Mouse (Mus musculus) embryo, embryonic 11.5 days (tissue): Measurements from ENCODE around the gene Inha.

Experiments
- DNase-seq: peaks from one replicate; pipeline ENCODE4 v3.0.0-alpha.2; 2012; ENCODE audit warnings: low read depth, low spot score

The Inha gene

DNA sequence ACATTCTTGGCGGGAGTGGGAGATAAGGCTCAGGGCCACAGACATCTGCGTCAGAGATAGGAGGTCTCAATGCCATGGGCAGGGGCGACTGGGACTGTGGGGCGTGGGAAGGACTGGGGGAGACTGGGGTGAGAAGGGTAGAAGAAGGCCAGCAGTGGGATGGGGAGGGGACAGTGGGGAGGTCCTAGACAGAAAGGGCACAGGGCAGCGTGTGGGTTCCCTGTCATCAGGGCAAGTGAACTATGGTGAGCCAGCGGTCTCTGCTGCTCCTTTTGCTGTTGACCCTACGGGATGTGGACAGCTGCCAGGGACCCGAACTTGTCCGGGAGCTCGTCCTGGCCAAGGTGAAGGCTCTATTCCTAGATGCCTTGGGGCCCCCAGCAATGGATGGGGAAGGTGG lies at the start of gene Inha:
Gene Inha (plus strand): TSS at position 72 of the 400 bp plus-strand sequence.
- no peak for DNase-seq

GRCm38 (mm10) chr1:75457710-75458024 lies 49.2 kb upstream of the Inha start:
- DNase-seq: no peak

- DNase-seq: no peak
Observed at GRCm38 (mm10) chr1:75458025-75458788, 48.7 kb upstream of the Inha start.

DNA sequence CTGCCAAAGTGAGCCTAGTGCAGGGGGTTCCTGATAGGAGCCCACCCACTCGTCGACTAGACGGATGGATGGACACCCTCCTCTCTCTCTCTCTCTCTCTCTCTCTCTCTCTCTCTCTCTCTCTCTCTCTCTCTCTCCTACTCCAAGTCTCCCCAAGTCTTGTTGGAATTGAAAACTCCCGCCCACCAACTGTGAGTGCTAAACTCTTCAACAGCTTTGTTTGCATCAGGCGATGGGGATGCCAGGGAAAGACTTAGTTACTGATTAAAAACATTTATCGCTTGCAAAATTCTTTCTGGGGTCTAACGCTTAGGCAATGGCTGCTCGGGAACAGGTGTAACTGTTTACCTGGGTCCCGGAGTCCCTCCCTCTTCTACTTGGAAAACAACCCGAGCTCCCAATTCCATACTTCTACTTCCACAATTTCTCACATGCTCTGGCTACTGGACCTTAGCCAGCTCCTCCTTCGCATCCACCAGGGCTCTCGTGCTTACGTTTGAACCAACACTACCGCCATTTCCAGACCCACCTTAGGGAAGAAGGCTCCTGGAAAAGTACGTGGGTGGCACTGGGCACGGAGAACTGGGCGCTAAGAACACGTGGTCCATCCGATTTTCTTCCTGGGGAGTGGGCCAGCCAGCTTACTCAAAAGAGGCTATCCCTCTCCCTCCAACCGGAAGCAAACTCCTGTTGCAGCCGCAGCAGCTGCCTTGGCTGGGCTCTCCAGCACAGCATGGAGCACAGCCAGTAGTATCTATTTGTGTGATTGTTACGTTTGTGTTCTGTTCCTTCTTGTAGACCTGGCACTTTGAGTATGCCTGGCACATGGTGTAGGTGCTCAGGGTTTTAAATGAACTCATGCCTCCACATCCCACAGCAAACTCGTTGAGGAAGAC lies 47.8 kb upstream of the Inha start:
- no peak for DNase-seq

DNA sequence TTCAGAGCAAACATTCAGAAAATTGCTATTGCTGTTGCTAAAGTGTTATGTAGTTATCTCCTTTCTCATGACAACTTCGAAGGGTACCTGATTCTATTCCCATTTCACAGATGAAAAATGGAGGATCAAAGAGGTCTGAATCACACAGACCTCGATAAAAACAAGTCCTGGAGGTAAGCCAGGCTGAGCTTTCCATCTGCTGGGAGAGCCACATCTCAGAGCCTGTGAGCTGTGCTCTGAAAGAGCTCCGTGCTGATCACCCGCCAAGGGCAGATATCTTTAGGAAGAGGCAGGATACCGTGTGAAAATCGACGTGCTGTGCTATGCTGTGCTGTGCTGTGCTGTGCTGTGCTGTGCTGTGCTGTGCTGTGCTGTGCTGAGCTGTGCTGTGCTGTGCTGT lies 46.6 kb upstream of the Inha start:
- DNase-seq: no peak

DNA sequence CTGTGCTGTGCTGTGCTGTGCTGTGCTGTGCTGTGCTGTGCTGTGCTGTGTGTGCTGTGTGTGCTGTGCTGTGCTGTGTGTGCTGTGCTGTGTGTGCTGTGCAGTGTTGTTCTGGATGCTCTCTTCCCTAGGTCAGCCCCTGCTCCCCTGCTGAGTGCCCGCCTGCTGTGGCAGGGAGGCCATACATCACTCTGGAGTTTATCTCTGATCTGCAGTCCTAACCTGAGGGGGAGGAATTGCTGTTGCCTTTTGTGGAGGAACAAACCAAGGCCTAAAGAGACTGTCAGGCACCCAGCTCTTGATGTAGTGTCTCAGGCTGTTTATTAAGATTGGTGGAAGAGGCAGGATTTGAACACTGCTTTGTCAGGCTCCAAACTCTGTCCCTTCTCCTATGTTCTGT lies 44.2 kb upstream of the Inha start:
- DNase-seq: no peak

- no peak for DNase-seq
Observed at GRCm38 (mm10) chr1:75463652-75464204, 43.1 kb upstream of the Inha start.

DNA sequence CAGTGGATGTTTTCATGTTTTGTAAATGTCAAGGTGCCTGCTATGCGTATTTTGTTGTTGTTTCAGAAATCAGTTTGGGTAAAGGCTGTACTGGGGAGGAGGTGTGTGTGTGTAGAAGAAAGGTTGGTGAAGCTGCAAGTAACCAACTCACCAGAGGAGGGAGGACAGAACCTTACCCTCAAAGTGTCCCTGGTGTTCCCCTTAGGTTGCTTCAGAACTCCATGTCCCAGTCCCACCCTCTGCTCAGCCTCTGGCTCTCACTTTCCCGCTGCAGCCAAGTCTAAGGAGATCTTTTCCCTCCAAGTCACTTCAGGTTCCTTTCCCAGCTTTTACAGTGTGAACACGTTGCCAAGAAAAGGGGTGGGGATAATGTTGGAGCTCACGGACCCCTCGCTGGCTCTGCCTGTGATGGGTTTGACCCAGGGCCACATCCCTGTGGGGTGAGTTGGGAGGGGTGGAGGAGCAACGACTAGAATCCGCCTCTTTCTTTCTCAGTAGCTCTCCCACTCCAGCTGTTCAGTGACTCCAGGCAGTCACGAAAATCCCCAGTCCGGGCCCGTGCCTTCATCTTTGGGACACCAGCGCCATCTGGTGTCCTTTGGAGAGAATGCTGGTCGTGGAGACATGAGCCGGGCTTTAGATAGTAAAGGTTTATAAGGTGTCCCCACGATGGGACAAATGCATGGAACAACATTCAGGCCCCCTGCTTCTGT lies 39.5 kb upstream of the Inha start:
- DNase-seq: peak; percentile 79

GRCm38 (mm10) chr1:75469287-75469825 lies 37.5 kb upstream of the Inha start:
- DNase-seq: no peak

DNA sequence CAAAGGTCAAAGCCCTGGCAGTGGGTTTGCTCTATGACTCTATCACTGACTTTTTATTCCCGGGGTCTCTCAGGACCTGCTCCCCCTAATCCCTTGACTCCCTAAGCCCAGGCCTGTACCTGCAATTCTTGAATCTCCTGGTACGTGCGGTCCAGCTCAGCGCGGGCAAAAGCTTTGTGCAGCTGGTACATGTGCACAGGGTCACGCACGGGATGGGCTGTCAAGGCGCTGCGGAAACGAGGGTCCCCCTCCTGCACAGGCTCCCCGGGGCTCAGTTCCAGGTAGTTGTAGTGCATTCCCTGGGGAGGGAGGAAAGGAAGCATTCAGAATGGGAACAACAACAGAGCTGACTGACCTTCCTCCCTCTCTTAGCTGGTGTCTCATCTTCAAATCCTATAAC lies 30.4 kb upstream of the Inha start:
- DNase-seq: no peak

DNA sequence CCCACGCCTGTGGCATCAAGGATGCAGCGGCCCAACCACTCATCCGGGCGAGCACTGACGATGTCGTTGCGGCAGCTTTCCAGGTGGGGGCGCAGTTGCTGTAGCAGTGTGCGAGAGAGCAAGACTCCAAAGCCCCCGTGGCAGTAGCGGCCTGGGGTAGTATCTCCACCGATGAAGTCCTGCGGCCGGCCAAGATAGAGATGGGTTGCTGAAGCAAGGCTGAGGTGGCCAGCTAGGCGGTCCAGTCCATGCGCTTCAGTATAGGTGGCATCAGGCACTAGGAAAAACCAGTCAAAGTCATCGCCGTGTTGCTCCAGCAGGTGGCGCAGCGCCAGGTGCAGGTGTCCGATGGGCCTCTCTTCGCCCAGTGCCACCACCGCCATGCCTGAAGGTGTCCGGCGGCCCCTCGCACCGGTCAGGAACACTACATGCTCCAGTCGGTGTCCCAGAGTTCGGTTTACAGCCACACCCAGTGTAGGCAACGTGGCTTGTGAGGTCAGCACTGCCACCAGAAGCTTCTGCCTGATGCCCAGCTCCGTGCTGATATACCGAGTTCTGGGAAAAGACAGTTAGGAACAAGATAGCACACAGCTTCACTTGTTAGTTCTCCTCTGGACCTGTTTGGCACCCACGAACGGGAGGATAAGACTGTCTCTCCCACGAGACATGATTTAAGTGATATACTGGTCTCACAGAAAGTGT lies 29.5 kb upstream of the Inha start:
- DNase-seq: no peak

- DNase-seq: no peak
Observed at GRCm38 (mm10) chr1:75477966-75478290, 28.9 kb upstream of the Inha start.

DNA sequence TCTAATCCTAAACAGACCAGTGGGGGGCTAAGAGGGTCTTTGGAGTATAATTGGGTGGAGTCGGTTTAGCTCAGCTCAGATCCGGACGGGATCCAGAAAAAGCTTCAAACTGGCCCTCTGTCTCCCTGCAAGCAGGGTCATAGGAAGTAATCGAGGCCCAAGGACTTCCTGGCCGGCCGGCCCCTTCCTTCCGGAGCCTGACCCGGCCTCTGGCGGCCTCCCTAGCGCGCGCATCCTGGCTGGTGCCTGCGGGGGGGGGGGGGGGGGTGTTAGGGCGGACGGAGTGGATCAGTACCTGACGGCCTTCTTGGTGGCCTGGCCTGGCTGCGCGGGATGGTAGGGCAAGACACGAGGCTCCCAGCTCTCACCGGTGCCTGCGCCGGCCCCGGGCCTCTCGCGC lies 28.4 kb upstream of the Inha start:
- DNase-seq: no peak

DNA sequence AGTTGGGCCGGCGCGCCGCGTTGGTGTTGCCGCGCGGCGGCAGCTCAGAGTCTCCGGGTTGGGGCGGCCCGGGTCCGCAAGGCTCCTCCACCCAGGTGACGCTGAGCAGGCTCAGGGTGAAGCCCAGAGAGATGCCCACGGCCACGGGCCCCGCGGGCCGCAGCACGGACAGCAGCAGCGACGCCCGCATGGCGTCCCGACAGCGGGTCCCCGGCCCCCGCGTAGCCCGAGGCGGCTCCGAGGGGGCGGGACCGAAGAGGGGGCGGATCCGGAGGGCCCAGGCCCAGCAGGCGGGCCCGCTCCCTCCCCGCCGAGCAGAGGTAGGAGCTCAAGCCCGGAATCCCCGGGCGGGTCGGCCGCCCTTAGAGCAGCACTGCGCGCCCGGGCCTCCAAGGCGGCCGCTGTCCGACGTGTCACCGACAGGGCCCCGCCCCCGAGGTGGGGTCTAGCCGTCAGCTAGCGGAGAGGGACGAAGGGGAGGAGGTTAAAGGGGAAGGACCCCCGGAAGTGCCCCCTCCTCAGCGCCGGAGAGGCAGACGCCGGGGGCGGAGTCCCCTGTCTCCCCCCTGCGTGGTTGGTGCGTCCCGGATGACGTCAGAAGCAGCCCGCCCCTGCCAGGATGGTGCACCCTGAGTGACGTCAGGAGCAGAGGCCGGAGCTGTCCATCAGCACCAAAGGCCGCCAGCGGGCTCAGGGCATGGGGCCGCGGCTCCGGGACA lies 27.8 kb upstream of the Inha start, which contains the start of the genes Chpf and Tmem198:
Gene Chpf (minus strand): TSS at position 392 of the 719 bp plus-strand sequence.
Gene Tmem198 (plus strand): TSS at position 617 of the 719 bp plus-strand sequence.
- peak; percentile 96 for DNase-seq

GRCm38 (mm10) chr1:75479635-75479989 lies 27.3 kb upstream of the Inha start:
- DNase-seq: no peak

- DNase-seq: no peak
Observed at GRCm38 (mm10) chr1:75480036-75480435, 26.8 kb upstream of the Inha start.

DNA sequence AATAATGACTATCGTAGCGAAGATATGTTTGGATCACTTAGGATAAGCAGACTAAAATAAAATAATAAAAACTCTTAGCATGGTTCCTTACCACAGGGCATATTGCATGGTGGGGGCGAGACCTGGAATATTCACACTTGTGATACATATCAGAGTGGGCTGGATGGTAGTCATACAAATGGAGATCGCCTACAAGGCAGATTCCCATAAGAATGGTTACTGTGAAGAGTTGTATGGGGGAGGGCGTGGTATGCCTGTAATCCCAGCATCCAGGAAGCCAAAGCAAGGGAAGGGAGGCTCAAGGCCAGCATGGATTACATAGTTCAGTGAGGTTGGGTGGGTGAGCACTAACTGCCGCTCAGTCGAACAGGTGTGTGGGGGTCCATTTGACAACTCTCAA lies 26.1 kb upstream of the Inha start:
- no peak for DNase-seq

- no peak for DNase-seq
Observed at GRCm38 (mm10) chr1:75486561-75486960, 20.3 kb upstream of the Inha start.

- DNase-seq: no peak
Observed at GRCm38 (mm10) chr1:75487040-75487404, 19.9 kb upstream of the Inha start.

GRCm38 (mm10) chr1:75487405-75488161 lies 19.3 kb upstream of the Inha start:
- DNase-seq: peak; percentile 67
